Mouse (Mus musculus) liver, embryonic 11.5 days (tissue): ENCODE measurements around the gene Idh3b. TPM values are rescaled to one million over a fixed set of nuclear protein-coding genes. Genes with fewer than 3 reads are reported as not detected.

Experiments
- ATAC-seq: fragments of 200-750 bp; cut with Nextera tagmentation; replicated peaks from 2 replicates; pipeline ENCODE4 v1.8.0; 2017; ENCODE audit warnings: moderate number of reproducible peaks, mild to moderate bottlenecking, moderate TSS enrichment, moderate library complexity; ENCODE audit not compliant: low FRiP score
- DNase-seq: peaks from one replicate; pipeline ENCODE4 v3.0.0-alpha.2; 2017; ENCODE audit warnings: low spot score
- H3K27ac ChIP-seq: fragments of 300-500 bp; sonication (generic); 2 replicates; pipeline ENCODE4 v1.5.1; 2014; ENCODE audit warnings: mild to moderate bottlenecking, low read depth, low read length, control low read depth
- H3K27me3 ChIP-seq: fragments of 300-500 bp; sonication (generic); replicated peaks from 2 replicates; pipeline ENCODE4 v1.6.1; 2014; ENCODE audit warnings: low read length, mixed read lengths; ENCODE audit not compliant: control insufficient read depth, insufficient read depth
- H3K36me3 ChIP-seq: fragments of 300-500 bp; sonication (generic); 2 replicates; pipeline ENCODE4 v1.6.1; 2014; ENCODE audit warnings: mild to moderate bottlenecking, low read length, moderate library complexity, mixed read lengths; ENCODE audit not compliant: control insufficient read depth, insufficient read depth
- H3K4me1 ChIP-seq: fragments of 300-500 bp; sonication (generic); replicated peaks from 2 replicates; pipeline ENCODE4 v1.6.1; 2014; ENCODE audit warnings: low read length, mixed read lengths; ENCODE audit not compliant: control insufficient read depth, insufficient read depth
- H3K4me2 ChIP-seq: fragments of 300-500 bp; sonication (generic); 2 replicates; pipeline ENCODE4 v1.6.1; 2014; ENCODE audit warnings: mild to moderate bottlenecking, control low read depth, moderate library complexity
- H3K4me3 ChIP-seq: fragments of 300-500 bp; sonication (generic); 2 replicates; pipeline ENCODE4 v1.5.1; 2014; ENCODE audit warnings: low read depth, low read length, control low read depth
- H3K9ac ChIP-seq: fragments of 300-500 bp; sonication (generic); 2 replicates; pipeline ENCODE4 v1.6.1; 2014; ENCODE audit warnings: low read depth, low read length, control low read depth
- H3K9me3 ChIP-seq: fragments of 300-500 bp; sonication (generic); 2 replicates; pipeline ENCODE4 v1.6.1; 2016; ENCODE audit warnings: low read length, inconsistent platforms, mixed read lengths; ENCODE audit not compliant: control insufficient read depth
- WGBS: fragments of 180-500 bp; shearing (Covaris S2); extraction: QIAGEN DNeasy Blood & Tissue Kit; methylation state at CpG from one replicate; pipeline ENCODE4 v1.1.7; 2014; 5-methylcytosine and 5-hydroxymethylcytosine counted together
- polyA plus RNA-seq: library from polyadenylated mRNA; unstranded; fragments of >200 nt; fragmentation: Nextera tagmentation; extraction: Ambion mirVana; gene quantifications from 2 replicates; pipeline ENCODE4 v1.2.1, GENCODE M21; 2014

Gene Idh3b
- polyA plus RNA-seq, 1 experiment from 2014 or later: 184 TPM

- Histone ChIP-seq H3K36me3 (no peaks in the 10 kb centered on the region), H3K4me2 (peak overlapping the region; percentile 67), H3K4me1 (peaks cover 7% of the 10 kb centered on the region), H3K9ac (no peak overlapping the region; the same call in 1 of the 2 replicates), H3K27me3 (peaks cover 72% of the 10 kb centered on the region), H3K9me3 (no peaks in the 10 kb centered on the region), H3K27ac (no peak overlapping the region), H3K4me3 (peak overlapping the region; percentile 71)
- ATAC-seq (no peak), DNase-seq (no peak)
- 8% methylated on average over 20 of the region's 20 CpGs for WGBS
Measured at GRCm38 (mm10) chr2:130294218-130294935, 10.0 kb upstream of the Idh3b start.

- 0 out of 2 replicates have a peak, but pooled peaks have one; percentile 35 for ATAC-seq
- DNase-seq: no peak
- no peak overlapping the region for H3K4me3 ChIP-seq
- H3K4me2 ChIP-seq: no peak overlapping the region
- peaks cover 7% of the 10 kb centered on the region for H3K4me1 ChIP-seq
- H3K27ac ChIP-seq: no peak overlapping the region
- no peak overlapping the region for H3K9ac ChIP-seq
- WGBS: 5% methylated on average over 4 of the region's 4 CpGs
- peaks cover 67% of the 10 kb centered on the region for H3K27me3 ChIP-seq
- H3K9me3 ChIP-seq: no peaks in the 10 kb centered on the region
- H3K36me3 ChIP-seq: no peaks in the 10 kb centered on the region
Measured at GRCm38 (mm10) chr2:130293486-130293885, 9.1 kb upstream of the Idh3b start.

- no peaks in the 10 kb centered on the region for H3K9me3 ChIP-seq
- WGBS: 19% methylated on average over 3 of the region's 3 CpGs
- ATAC-seq (no peak), DNase-seq (no peak)
- H3K27ac ChIP-seq: no peak overlapping the region
- no peak overlapping the region for H3K4me2 ChIP-seq
- H3K4me3 ChIP-seq: no peak overlapping the region
- H3K9ac ChIP-seq: no peak overlapping the region
- H3K27me3 ChIP-seq: peaks cover 62% of the 10 kb centered on the region
- peaks cover 7% of the 10 kb centered on the region for H3K4me1 ChIP-seq
- H3K36me3 ChIP-seq: no peaks in the 10 kb centered on the region
Measured at GRCm38 (mm10) chr2:130293009-130293408, 8.7 kb upstream of the Idh3b start.

GRCm38 (mm10) chr2:130291434-130291833 lies 7.1 kb upstream of the Idh3b start:
- DNase-seq (no peak), ATAC-seq (peak; percentile 58; the same call in 1 of the 2 replicates)
- Histone ChIP-seq H3K4me2 (no peak overlapping the region), H3K27ac (no peak overlapping the region), H3K4me3 (no peak overlapping the region), H3K9ac (no peak overlapping the region), H3K27me3 (peaks cover 47% of the 10 kb centered on the region), H3K4me1 (peaks cover 7% of the 10 kb centered on the region), H3K9me3 (no peaks in the 10 kb centered on the region), H3K36me3 (no peaks in the 10 kb centered on the region)
- WGBS: 8% methylated on average over 8 of the region's 8 CpGs

GRCm38 (mm10) chr2:130289086-130289485 lies 4.7 kb upstream of the Idh3b start:
- 0 out of 2 replicates have a peak, but pooled peaks cover 2% of the 10 kb centered on the region for H3K4me1 ChIP-seq
- 56% methylated on average over 4 of the region's 4 CpGs for WGBS
- DNase-seq: no peak
- H3K27ac ChIP-seq: no peak overlapping the region
- H3K27me3 ChIP-seq: peaks cover 23% of the 10 kb centered on the region
- no peak overlapping the region for H3K4me3 ChIP-seq
- no peak overlapping the region for H3K4me2 ChIP-seq
- no peak overlapping the region for H3K9ac ChIP-seq
- H3K36me3 ChIP-seq: no peaks in the 10 kb centered on the region
- ATAC-seq: no peak
- H3K9me3 ChIP-seq: no peaks in the 10 kb centered on the region

- no peaks in the 10 kb centered on the region for H3K9me3 ChIP-seq
- peaks cover 41% of the 10 kb centered on the region for H3K36me3 ChIP-seq
- H3K9ac ChIP-seq: no peak overlapping the region
- no peak overlapping the region for H3K4me2 ChIP-seq
- 77% methylated on average over 4 of the region's 4 CpGs for WGBS
- DNase-seq (no peak), ATAC-seq (no peak)
- H3K4me3 ChIP-seq: no peak overlapping the region
- peaks cover 20% of the 10 kb centered on the region for H3K4me1 ChIP-seq
- H3K27me3 ChIP-seq: no peaks in the 10 kb centered on the region
- H3K27ac ChIP-seq: no peak overlapping the region
Measured at GRCm38 (mm10) chr2:130280818-130281217, 3.5 kb downstream of the Idh3b start.

GRCm38 (mm10) chr2:130280224-130280623 lies 4.1 kb downstream of the Idh3b start:
- H3K4me1 ChIP-seq: peaks cover 24% of the 10 kb centered on the region
- H3K9ac ChIP-seq: no peak overlapping the region
- peaks cover 47% of the 10 kb centered on the region for H3K36me3 ChIP-seq

GRCm38 (mm10) chr2:130279600-130280091 lies 4.7 kb downstream of the Idh3b start:
- Histone ChIP-seq H3K4me3 (no peak overlapping the region), H3K36me3 (peaks cover 51% of the 10 kb centered on the region), H3K4me1 (peaks cover 24% of the 10 kb centered on the region), H3K27me3 (no peaks in the 10 kb centered on the region), H3K9me3 (no peaks in the 10 kb centered on the region), H3K4me2 (no peak overlapping the region), H3K27ac (no peak overlapping the region), H3K9ac (no peak overlapping the region)
- 23% methylated on average over 8 of the region's 8 CpGs for WGBS
- DNase-seq: no peak
- peak; percentile 6 for ATAC-seq

More at GRCm38 (mm10) chr2:130280224-130280623, 4.1 kb downstream of the Idh3b start:
- ATAC-seq (no peak), DNase-seq (no peak)
- 59% methylated on average over 7 of the region's 7 CpGs for WGBS
- Histone ChIP-seq H3K4me3 (no peak overlapping the region), H3K9me3 (no peaks in the 10 kb centered on the region), H3K27ac (no peak overlapping the region), H3K4me2 (no peak overlapping the region), H3K27me3 (no peaks in the 10 kb centered on the region)

- ATAC-seq (no peak), DNase-seq (peak; percentile 75)
- H3K27ac ChIP-seq: peak overlapping the region; percentile 92
- H3K4me1 ChIP-seq: peaks cover 21% of the 10 kb centered on the region
- H3K4me2 ChIP-seq: peak overlapping the region; percentile 91
- H3K9me3 ChIP-seq: no peaks in the 10 kb centered on the region
- peaks cover 42% of the 10 kb centered on the region for H3K36me3 ChIP-seq
- WGBS: 19% methylated on average over 6 of the region's 6 CpGs
- peak overlapping the region; percentile 97 for H3K4me3 ChIP-seq
- H3K27me3 ChIP-seq: no peaks in the 10 kb centered on the region
- peak overlapping the region; percentile 100 for H3K9ac ChIP-seq
Measured at GRCm38 (mm10) chr2:130275649-130276048, 8.7 kb downstream of the Idh3b start.
